Mouse (Mus musculus) lung, postnatal 25 days (tissue): ENCODE data around the gene Olfr314.
"Not testable (repeated sequence)": the region's sequence is repeated elsewhere in the genome, so short reads cannot be mapped to it uniquely, and the experiment has no call there.

ENCODE experiments used
- DNase-seq: peaks from one replicate; pipeline ENCODE4 v3.0.0; 2022; ENCODE audit warnings: low spot score

Gene Olfr314

DNA sequence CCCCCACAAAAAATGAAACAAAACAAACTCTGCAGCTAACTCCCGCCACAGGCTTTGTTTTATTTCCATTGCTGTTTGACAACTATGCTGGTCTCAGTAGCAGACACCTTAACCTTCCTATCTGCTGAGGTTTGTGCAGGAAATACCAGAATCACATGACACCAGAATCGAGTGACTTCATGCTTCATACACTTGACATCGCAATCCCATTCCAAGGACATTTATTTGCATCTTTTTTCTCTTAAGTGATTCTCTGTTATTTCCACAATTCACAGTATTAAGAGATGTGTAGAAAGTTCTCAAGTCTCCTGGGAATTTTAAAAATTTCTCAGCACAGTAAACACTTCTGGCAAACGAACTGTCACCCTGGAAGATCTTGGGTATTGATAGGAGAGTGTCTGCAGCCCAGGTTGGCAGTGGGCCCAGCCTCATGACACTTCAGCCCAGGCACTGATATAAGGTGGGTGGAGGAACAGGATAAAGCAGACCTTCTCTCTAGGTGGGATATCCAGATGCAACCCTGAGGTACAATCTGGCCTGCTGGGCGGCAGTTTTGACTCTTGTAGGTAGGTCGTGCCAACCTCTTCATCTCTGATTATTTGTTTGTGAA, at the start of gene Olfr314:
Gene Olfr314 (plus strand): TSS at position 473 of the 610 bp plus-strand sequence.
- no peak for DNase-seq

DNA sequence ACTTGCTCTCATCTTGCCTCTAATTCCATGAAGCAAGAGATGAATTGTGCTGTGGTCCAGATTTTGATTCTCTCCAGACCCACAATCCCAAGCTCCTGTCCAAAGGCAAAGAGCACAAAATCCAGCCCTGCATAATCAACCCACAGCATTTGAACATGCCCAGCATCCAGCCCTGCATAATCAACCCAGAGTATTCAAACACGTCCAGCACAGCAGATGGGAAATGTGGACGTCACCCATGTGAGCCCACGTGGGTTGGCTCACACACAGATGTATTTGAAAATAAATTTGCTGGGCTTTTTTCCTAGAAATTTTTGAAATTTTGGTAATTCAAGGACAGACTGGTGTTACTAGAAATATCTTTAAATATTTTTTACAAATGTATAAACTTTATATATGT, 49.4 kb upstream of the Olfr314 start:
- no peak for DNase-seq

DNA sequence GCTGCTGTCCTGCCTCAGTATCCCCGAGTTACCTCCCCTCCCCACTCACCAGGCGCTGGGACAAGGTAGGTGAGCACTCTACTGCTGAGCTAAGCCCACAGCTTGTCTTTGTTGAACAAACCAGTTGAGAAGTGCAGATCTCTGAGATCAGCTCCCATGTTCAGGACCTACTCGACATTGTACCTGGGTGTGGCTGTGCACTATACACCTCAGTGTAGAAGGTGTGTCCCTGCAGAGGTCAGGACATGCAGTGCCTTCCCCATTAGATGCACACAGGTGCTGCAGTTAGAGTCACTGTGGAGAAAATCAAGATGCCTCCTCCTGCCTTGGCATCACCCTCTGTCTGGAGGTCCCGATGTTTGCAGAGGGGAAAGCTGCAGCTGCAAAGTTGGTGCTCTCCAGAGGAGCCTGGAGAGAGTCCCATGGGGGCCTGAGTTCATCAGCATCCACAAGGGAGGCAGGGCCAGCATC, 43.9 kb upstream of the Olfr314 start, which contains the start of gene Olfr317:
Gene Olfr317 (minus strand): TSS at position 421 of the 471 bp plus-strand sequence.
- no peak for DNase-seq

DNA sequence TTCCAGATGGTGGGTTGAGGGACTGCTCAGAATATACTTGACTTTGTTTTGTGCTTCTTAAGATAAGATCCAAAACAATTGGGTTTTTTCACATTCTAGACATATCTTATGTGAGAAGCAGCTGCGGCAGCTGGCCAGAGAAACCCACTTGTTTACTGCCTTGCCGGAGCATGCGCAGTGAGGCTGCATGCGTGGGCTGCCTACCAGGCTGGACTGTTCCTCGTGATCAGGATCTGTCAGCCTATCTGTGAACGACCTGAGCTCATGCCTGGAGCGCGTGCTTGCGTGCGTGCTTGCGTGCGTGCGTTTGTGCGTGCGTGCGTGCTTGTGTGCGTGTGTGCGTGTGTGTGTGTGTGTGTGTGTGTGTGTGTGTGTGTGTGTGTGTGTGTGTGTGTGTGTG, 31.7 kb upstream of the Olfr314 start:
- not testable (repeated sequence) for DNase-seq

GRCm38 (mm10) chr11:58752434-58752833, 30.3 kb upstream of the Olfr314 start, which contains the start of gene Olfr316:
Olfr316 (plus strand) TSS chr11:58752734.
- DNase-seq: no peak

DNA sequence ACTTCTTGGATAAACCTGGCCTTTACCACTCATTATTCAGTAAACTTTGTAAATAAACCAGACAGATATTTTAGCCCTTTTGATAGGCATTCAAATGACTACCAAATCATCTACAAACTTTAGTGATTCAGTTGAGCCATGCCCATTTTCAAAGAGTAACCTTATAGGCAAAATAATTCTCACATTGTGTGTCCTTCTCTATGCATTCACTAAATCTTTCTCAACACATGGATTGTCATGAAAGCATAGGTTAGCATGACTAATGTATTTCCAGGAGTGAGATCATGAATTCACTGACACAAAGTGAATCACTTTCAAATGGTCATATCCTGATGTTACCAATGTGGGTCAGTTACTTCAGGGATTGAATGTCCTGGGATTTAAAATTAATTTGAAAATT, 9.9 kb upstream of the Olfr314 start, which contains the start of gene Olfr315:
Gene Olfr315 (plus strand): TSS at position 301 of the 400 bp plus-strand sequence.
- DNase-seq: no peak

DNA sequence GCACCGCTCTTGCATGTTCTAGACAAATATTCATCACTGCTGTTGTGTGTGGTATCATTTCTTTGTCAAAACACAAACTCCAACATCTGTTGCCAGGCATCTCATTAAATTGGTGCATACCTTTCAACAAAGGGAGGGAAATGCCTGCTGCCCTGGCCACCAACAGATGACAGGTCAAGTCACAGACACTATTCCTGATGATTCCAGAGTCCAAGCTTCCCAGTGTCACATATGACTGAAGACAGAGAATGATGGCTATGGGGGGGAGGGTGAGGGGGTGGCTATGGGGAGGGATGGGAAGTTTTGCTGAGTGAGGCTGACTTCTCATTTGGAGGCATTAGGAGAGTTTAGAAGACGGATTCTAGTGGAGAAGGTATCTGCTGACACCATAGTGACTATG, 1.4 kb downstream of the Olfr314 start:
- no peak for DNase-seq

- DNase-seq: no peak
Observed at GRCm38 (mm10) chr11:58787651-58788050, 4.9 kb downstream of the Olfr314 start.

- no peak for DNase-seq
Observed at GRCm38 (mm10) chr11:58788346-58788745, 5.6 kb downstream of the Olfr314 start.

GRCm38 (mm10) chr11:58789532-58789931, 6.8 kb downstream of the Olfr314 start:
- DNase-seq: no peak

DNA sequence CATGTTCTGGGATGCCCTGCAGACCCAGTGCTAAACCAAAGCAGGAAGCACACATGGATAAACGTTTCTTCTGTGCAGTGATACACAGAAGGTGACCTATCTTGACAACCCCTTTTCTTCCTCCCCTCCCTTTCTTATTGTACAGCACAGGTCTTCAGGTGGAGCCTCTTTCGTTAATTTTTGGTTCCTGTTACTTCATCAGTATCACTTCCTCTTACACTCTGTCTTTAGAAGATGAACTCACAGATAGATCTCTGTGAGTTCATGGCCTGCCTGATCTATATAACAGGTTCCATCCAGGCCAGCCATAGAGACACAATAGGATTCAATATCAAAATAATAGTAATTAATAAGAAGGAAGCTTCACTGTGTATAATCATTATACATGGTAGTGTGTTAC, 7.3 kb downstream of the Olfr314 start:
- no peak for DNase-seq

GRCm38 (mm10) chr11:58790646-58791045, 7.9 kb downstream of the Olfr314 start:
- DNase-seq: no peak

DNA sequence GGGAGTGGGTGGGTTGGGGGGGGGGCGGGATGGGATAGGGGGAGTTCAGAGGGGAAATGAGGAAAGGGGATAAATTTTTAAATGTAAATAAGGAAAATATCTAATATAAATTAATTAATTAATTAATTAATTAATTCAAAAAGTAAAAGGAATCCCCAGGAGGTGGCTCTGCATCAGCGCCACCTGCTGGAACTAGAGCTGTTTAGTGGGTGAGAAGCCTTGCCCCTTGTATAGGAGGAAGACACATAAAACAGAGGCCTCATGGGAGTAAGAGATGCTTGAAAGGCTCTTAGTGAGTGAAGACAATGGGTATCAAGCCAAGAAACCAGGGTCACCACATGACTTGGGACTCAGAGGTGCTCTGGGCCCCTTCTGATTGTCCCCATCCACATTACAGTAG, 13.1 kb downstream of the Olfr314 start:
- no peak for DNase-seq

DNA sequence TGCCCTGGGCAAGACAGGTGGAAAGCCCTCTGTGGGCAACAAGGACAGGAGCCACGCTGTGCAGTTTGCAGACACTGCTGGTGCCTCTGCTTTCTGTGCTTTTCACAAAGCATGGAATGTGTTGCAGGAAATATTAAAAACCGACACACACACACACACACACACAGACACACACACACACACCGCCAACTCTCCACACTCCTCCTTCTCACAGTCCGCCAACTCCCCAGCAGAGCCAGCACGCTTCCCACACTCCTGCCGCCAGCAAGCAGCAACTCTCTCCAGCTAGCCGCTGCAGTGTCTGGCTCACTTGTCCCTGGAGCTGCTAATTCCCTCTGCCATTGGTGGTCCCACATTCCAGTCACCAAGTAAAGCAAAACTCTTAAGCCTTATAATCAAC, 14.1 kb downstream of the Olfr314 start:
- DNase-seq: no peak

DNA sequence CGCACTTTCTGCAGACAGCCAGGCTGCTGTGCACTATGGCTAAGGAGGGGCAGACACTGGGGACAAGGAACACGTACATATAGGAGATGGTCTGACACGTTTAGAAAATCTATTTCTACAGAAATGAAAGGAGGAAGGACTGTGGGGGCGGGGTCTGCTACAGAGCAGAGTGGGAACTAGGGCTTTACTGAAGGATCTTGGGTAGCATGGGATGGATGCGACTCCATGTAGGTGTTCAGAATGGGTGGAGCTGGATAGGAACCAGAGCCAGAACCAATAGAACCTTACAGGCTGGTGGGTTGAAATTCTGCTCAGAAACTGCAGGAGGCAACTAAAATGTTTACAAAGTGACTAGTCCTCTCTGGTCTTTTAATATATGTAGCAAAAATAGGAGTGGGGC, 17.0 kb downstream of the Olfr314 start:
- no peak for DNase-seq

DNA sequence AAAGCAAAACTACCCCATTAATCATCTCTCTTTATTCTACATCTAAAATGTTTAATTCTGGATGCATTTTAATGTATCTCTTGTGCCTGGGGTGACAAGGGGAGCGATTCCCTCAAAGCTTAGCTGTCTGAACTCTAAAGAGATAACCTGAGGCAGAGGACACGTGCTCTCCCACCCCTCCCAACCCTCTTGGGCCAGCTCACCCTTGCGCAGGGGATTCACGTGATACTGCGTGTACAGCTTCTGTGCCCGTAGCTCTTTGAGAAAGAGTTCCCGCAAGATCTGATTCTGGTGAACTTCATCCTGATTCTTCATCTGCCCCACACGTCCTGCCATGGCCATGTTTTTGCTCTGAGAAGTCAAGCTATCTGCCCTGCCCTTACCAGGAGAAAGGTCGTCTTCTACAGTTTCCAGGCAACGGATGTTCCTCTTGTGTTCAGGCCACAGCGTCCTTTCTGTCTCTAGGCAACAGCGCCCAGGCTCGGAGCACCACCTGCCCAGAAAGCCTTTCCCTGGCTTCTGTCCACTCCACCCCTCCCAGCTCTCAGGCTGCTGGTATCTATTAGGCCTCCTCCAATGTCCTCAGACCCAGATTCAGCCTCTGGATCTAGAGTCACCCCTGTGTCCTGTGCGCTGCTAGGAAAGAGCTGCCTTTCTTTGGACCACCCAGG, 18.9 kb downstream of the Olfr314 start, which contains the start of gene Fam183b:
Gene Fam183b (minus strand): TSS at position 403 of the 671 bp plus-strand sequence.
- no peak for DNase-seq

GRCm38 (mm10) chr11:58803871-58804270, 21.1 kb downstream of the Olfr314 start:
- DNase-seq: no peak

DNA sequence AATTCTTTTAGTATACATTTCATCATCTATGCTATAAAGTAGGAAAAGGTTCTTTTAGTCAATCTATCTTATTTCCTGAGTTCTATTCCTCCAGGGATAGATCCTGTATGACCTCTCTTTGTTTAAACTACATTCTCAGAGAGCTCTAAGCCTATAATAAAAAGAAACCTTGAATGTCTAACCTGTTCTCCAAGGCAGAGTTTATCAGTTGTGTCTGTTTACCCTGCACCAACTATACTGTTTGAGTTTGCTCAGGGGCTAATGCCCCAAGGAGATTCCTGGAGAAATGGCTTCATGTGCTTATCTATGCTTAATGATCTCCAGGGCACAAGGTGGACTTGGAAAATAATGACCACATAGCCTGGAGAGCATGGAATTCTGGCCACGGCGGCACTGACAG, 21.6 kb downstream of the Olfr314 start:
- no peak for DNase-seq

DNA sequence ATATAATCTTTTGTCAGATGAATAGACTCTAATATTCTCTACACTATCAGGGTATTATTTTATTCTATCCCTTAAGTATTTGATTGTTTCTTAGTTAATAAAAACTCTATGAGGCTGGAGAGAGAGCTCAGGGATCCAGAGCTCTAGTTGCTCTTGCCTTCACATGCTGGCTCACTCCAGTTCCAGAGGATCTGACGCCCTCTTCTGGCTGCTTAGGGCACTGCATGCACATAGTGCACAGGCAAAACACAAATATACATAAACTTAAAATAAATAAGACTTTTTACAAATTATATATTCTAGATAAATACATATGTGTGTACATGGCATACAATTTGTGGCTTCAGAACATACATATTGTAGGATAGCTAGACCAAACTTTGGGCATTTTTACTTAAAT, 29.2 kb downstream of the Olfr314 start:
- no peak for DNase-seq

GRCm38 (mm10) chr11:58814700-58815099, 31.9 kb downstream of the Olfr314 start, which contains the start of gene Olfr313:
Olfr313 (plus strand) TSS chr11:58815000.
- DNase-seq: not testable (repeated sequence)

- DNase-seq: no peak
Observed at GRCm38 (mm10) chr11:58815676-58816075, 32.9 kb downstream of the Olfr314 start.

GRCm38 (mm10) chr11:58828937-58829336, 46.2 kb downstream of the Olfr314 start, which contains the start of gene Olfr312:
Olfr312 (plus strand) TSS chr11:58829237.
- DNase-seq: not testable (repeated sequence)

GRCm38 (mm10) chr11:58829764-58830163, 47.0 kb downstream of the Olfr314 start:
- DNase-seq: no peak
